Mouse (Mus musculus) liver, embryonic 15.5 days (tissue): Measurements from ENCODE around the gene Wnk2. TPM values are rescaled to one million over a fixed set of nuclear protein-coding genes. Genes with fewer than 3 reads are reported as not detected.

ENCODE experiments used
- ATAC-seq: fragments of 200-750 bp; cut with Nextera tagmentation; 2 replicates; pipeline ENCODE4 v1.8.0; 2017; ENCODE audit warnings: moderate number of reproducible peaks, mild to moderate bottlenecking, moderate library complexity; ENCODE audit not compliant: insufficient read depth
- H3K27ac ChIP-seq: fragments of 300-500 bp; sonication (generic); replicated peaks from 2 replicates; pipeline ENCODE4 v1.5.1; 2015; ENCODE audit warnings: mild to moderate bottlenecking, inconsistent platforms
- H3K27me3 ChIP-seq: fragments of 300-500 bp; sonication (generic); 2 replicates; pipeline ENCODE4 v1.6.1; 2015; ENCODE audit warnings: mild to moderate bottlenecking, inconsistent platforms
- H3K36me3 ChIP-seq: fragments of 300-500 bp; sonication (generic); replicated peaks from 2 replicates; pipeline ENCODE4 v1.6.1; 2015; ENCODE audit warnings: moderate library complexity, mild to moderate bottlenecking, inconsistent platforms
- H3K4me1 ChIP-seq: fragments of 300-500 bp; sonication (generic); replicated peaks from 2 replicates; pipeline ENCODE4 v1.6.1; 2015; ENCODE audit warnings: inconsistent platforms
- H3K4me2 ChIP-seq: fragments of 300-500 bp; sonication (generic); 2 replicates; pipeline ENCODE4 v1.6.1; 2015; ENCODE audit warnings: moderate library complexity, mild to moderate bottlenecking, inconsistent platforms
- H3K4me3 ChIP-seq: fragments of 300-500 bp; sonication (generic); replicated peaks from 2 replicates; pipeline ENCODE4 v1.5.1; 2015; ENCODE audit warnings: mild to moderate bottlenecking, inconsistent platforms
- H3K9ac ChIP-seq: fragments of 300-500 bp; sonication (generic); 2 replicates; pipeline ENCODE4 v1.6.1; 2015; ENCODE audit warnings: moderate library complexity, mild to moderate bottlenecking, inconsistent platforms
- H3K9me3 ChIP-seq: fragments of 300-500 bp; sonication (generic); replicated peaks from 2 replicates; pipeline ENCODE4 v1.6.1; 2016; ENCODE audit warnings: inconsistent platforms
- WGBS: fragments of 180-500 bp; shearing (Covaris S2); methylation state at CpG from one replicate; pipeline ENCODE4 v1.1.7; 2015; ENCODE audit warnings: mixed read lengths; ENCODE audit not compliant: insufficient replicate concordance; 5-methylcytosine and 5-hydroxymethylcytosine counted together
- polyA plus RNA-seq: library from polyadenylated mRNA; unstranded; fragments of >200 nt; fragmentation: Nextera tagmentation; extraction: Ambion mirVana; gene quantifications from 2 replicates; pipeline ENCODE4 v1.2.1, GENCODE M21; 2015

The Wnk2 gene
- polyA plus RNA-seq, 1 experiment from 2014 or later: 0.10 TPM

GRCm38 (mm10) chr13:49188966-49189360, 41.1 kb upstream of the Wnk2 start:
- WGBS: 51% methylated on average over 2 of the region's 2 CpGs
- Histone ChIP-seq H3K9ac (no peak overlapping the region; the same call in 1 of the 2 replicates), H3K4me2 (peak overlapping the region; percentile 99), H3K9me3 (no peaks in the 10 kb centered on the region), H3K27me3 (no peaks in the 10 kb centered on the region), H3K4me1 (peaks cover 61% of the 10 kb centered on the region), H3K4me3 (peak overlapping the region; percentile 78; the same call in 1 of the 2 replicates), H3K27ac (peak overlapping the region; percentile 86; the same call in 1 of the 2 replicates), H3K36me3 (no peaks in the 10 kb centered on the region)
- no peak for ATAC-seq

GRCm38 (mm10) chr13:49188219-49188965, 40.6 kb upstream of the Wnk2 start:
- Histone ChIP-seq H3K27me3 (no peaks in the 10 kb centered on the region), H3K27ac (peak overlapping the region; percentile 86), H3K4me1 (peaks cover 66% of the 10 kb centered on the region), H3K9me3 (no peaks in the 10 kb centered on the region), H3K4me3 (peak overlapping the region; percentile 78), H3K4me2 (peak overlapping the region; percentile 99), H3K36me3 (no peaks in the 10 kb centered on the region), H3K9ac (peak overlapping the region; percentile 72)
- WGBS: 16% methylated on average over 15 of the region's 15 CpGs
- ATAC-seq: no peak

- Histone ChIP-seq H3K4me2 (peak within 1 kb of the TSS; percentile 99), H3K4me1 (peaks cover 64% of the 10 kb centered on the region), H3K27me3 (no peaks in the 10 kb centered on the region), H3K4me3 (peak within 1 kb of the TSS; percentile 78), H3K9ac (peak within 1 kb of the TSS; percentile 72), H3K27ac (peak within 1 kb of the TSS; percentile 86), H3K9me3 (no peaks in the 10 kb centered on the region), H3K36me3 (no peaks in the 10 kb centered on the region)
- peak; percentile 86 for ATAC-seq
- WGBS: 1% methylated on average over 87 of the region's 87 CpGs
Observed at GRCm38 (mm10) chr13:49187288-49188218, 39.7 kb upstream of the Wnk2 start, which contains the start of gene Ninj1. Gene Ninj1 (plus strand): TSS chr13:49187485.

- Histone ChIP-seq H3K4me2 (peak overlapping the region; percentile 99), H3K36me3 (no peaks in the 10 kb centered on the region), H3K27me3 (no peaks in the 10 kb centered on the region), H3K9me3 (no peaks in the 10 kb centered on the region), H3K4me3 (peak overlapping the region; percentile 78), H3K9ac (peak overlapping the region; percentile 72; the same call in 1 of the 2 replicates), H3K27ac (peak overlapping the region; percentile 56), H3K4me1 (peaks cover 57% of the 10 kb centered on the region)
- peak; percentile 24 for ATAC-seq
- 19% methylated on average over 11 of the region's 11 CpGs for WGBS
Observed at GRCm38 (mm10) chr13:49186798-49187287, 39.0 kb upstream of the Wnk2 start.

- Histone ChIP-seq H3K36me3 (no peaks in the 10 kb centered on the region), H3K27ac (no peak overlapping the region), H3K4me2 (no peak overlapping the region), H3K4me1 (peaks cover 32% of the 10 kb centered on the region), H3K27me3 (no peaks in the 10 kb centered on the region), H3K4me3 (no peak overlapping the region), H3K9me3 (no peaks in the 10 kb centered on the region), H3K9ac (no peak overlapping the region)
- no peak for ATAC-seq
- WGBS: 47% methylated on average over 5 of the region's 5 CpGs
Observed at GRCm38 (mm10) chr13:49183646-49184045, 35.8 kb upstream of the Wnk2 start.

GRCm38 (mm10) chr13:49183161-49183560, 35.3 kb upstream of the Wnk2 start:
- no peak for ATAC-seq
- H3K4me1 ChIP-seq: peaks cover 28% of the 10 kb centered on the region

GRCm38 (mm10) chr13:49181411-49181984, 33.7 kb upstream of the Wnk2 start:
- ATAC-seq: no peak
- Histone ChIP-seq H3K9me3 (no peaks in the 10 kb centered on the region), H3K4me2 (no peak overlapping the region), H3K27ac (no peak overlapping the region), H3K4me1 (peaks cover 12% of the 10 kb centered on the region), H3K27me3 (no peaks in the 10 kb centered on the region), H3K36me3 (no peaks in the 10 kb centered on the region), H3K4me3 (no peak overlapping the region), H3K9ac (no peak overlapping the region)
- 68% methylated on average over 3 of the region's 3 CpGs for WGBS

More at GRCm38 (mm10) chr13:49183161-49183560, 35.3 kb upstream of the Wnk2 start:
- Histone ChIP-seq H3K4me3 (no peak overlapping the region), H3K36me3 (no peaks in the 10 kb centered on the region), H3K27me3 (no peaks in the 10 kb centered on the region), H3K9me3 (no peaks in the 10 kb centered on the region), H3K4me2 (no peak overlapping the region), H3K9ac (no peak overlapping the region), H3K27ac (no peak overlapping the region)
- 42% methylated on average over 5 of the region's 5 CpGs for WGBS

GRCm38 (mm10) chr13:49180691-49181090, 32.9 kb upstream of the Wnk2 start:
- Histone ChIP-seq H3K36me3 (no peaks in the 10 kb centered on the region), H3K4me1 (peaks cover 11% of the 10 kb centered on the region), H3K27ac (no peak overlapping the region), H3K9me3 (no peaks in the 10 kb centered on the region), H3K4me3 (no peak overlapping the region), H3K27me3 (no peaks in the 10 kb centered on the region), H3K4me2 (no peak overlapping the region), H3K9ac (no peak overlapping the region)
- 19% methylated on average over 1 of the region's 1 CpGs for WGBS
- ATAC-seq: no peak

GRCm38 (mm10) chr13:49180274-49180673, 32.5 kb upstream of the Wnk2 start:
- Histone ChIP-seq H3K27ac (no peak overlapping the region), H3K4me1 (peaks cover 11% of the 10 kb centered on the region), H3K36me3 (no peaks in the 10 kb centered on the region), H3K4me3 (no peak overlapping the region), H3K9me3 (no peaks in the 10 kb centered on the region), H3K27me3 (no peaks in the 10 kb centered on the region), H3K9ac (no peak overlapping the region), H3K4me2 (no peak overlapping the region)
- WGBS: 47% methylated on average over 5 of the region's 5 CpGs
- ATAC-seq: no peak

- Histone ChIP-seq H3K4me1 (peaks cover 11% of the 10 kb centered on the region), H3K9ac (no peak overlapping the region), H3K27me3 (no peaks in the 10 kb centered on the region), H3K36me3 (no peaks in the 10 kb centered on the region), H3K4me2 (no peak overlapping the region), H3K4me3 (no peak overlapping the region), H3K27ac (no peak overlapping the region), H3K9me3 (no peaks in the 10 kb centered on the region)
- 60% methylated on average over 19 of the region's 19 CpGs for WGBS
- no peak for ATAC-seq
Observed at GRCm38 (mm10) chr13:49178839-49179585, 31.2 kb upstream of the Wnk2 start.
